Mouse (Mus musculus) midbrain, embryonic 14.5 days (tissue): ENCODE measurements at regions not wholly inside any gene's neighbourhood (a gene's known extent, or its start where the extent isn't known, plus 50 kb on each side); places are given as distances from the start of the nearest gene placed in this dataset. TPM values are rescaled to one million over a fixed set of nuclear protein-coding genes. Genes with fewer than 3 reads are reported as not detected.

Experiments used
- ATAC-seq: fragments of 200-750 bp; cut with Nextera tagmentation; 2 replicates; pipeline ENCODE4 v1.8.0; 2017; ENCODE audit warnings: moderate number of reproducible peaks, moderate library complexity; ENCODE audit not compliant: low FRiP score, low TSS enrichment
- DNase-seq: peaks from one replicate; pipeline ENCODE4 v3.0.0-alpha.2; 2015
- H3K27ac ChIP-seq: fragments of 300-500 bp; sonication (generic); replicated peaks from 2 replicates; pipeline ENCODE4 v1.5.1; 2014; ENCODE audit warnings: mild to moderate bottlenecking, low read depth, low read length, moderate library complexity
- H3K27me3 ChIP-seq: fragments of 300-500 bp; sonication (generic); 2 replicates; pipeline ENCODE4 v1.6.1; 2014; ENCODE audit warnings: low read length, control low read depth, mixed read lengths; ENCODE audit not compliant: control insufficient read depth, insufficient read depth
- H3K36me3 ChIP-seq: fragments of 300-500 bp; sonication (generic); 2 replicates; pipeline ENCODE4 v1.6.1; 2014; ENCODE audit warnings: low read length, control low read depth; ENCODE audit not compliant: control insufficient read depth, insufficient read depth
- H3K4me1 ChIP-seq: fragments of 300-500 bp; sonication (generic); 2 replicates; pipeline ENCODE4 v1.6.1; 2014; ENCODE audit warnings: mild to moderate bottlenecking, antibody characterized with exemption, low read length, control low read depth; ENCODE audit not compliant: control insufficient read depth, insufficient read depth
- H3K4me2 ChIP-seq: fragments of 300-500 bp; sonication (generic); 2 replicates; pipeline ENCODE4 v1.6.1; 2014; ENCODE audit warnings: mild to moderate bottlenecking, low read length, moderate library complexity
- H3K4me3 ChIP-seq: fragments of 300-500 bp; sonication (generic); replicated peaks from 2 replicates; pipeline ENCODE4 v1.5.1; 2014; ENCODE audit warnings: low read depth, low read length
- H3K9ac ChIP-seq: fragments of 300-500 bp; sonication (generic); replicated peaks from 2 replicates; pipeline ENCODE4 v1.6.1; 2014; ENCODE audit warnings: mild to moderate bottlenecking, low read length, moderate library complexity
- H3K9me3 ChIP-seq: fragments of 300-500 bp; sonication (generic); 2 replicates; pipeline ENCODE4 v1.6.1; 2016; ENCODE audit warnings: low read length, control low read depth, mixed read lengths; ENCODE audit not compliant: control insufficient read depth
- WGBS: fragments of 180-500 bp; shearing (Covaris S2); extraction: QIAGEN DNeasy Blood & Tissue Kit; methylation state at CpG from one replicate; pipeline ENCODE4 v1.1.7; 2014; 5-methylcytosine and 5-hydroxymethylcytosine counted together
- microRNA-seq: library from miRNA; unstranded; fragments of <30 nt; microRNA quantifications from one replicate; pipeline ENCODE4, GENCODE M21; 2016

- ATAC-seq (no peak), DNase-seq (no peak)
- Histone ChIP-seq H3K27ac (no peak overlapping the region), H3K9me3 (no peaks in the 10 kb centered on the region), H3K4me3 (no peak overlapping the region), H3K36me3 (no peaks in the 10 kb centered on the region), H3K4me1 (no peaks in the 10 kb centered on the region), H3K4me2 (no peak overlapping the region), H3K9ac (no peak overlapping the region), H3K27me3 (no peaks in the 10 kb centered on the region)
- WGBS = 85% methylated on average over 2 of the region's 2 CpGs
These were observed 1206.1 kb downstream of the A830018L16Rik start for GRCm38 (mm10) chr1:12619981-12620380.

- H3K9ac ChIP-seq = no peak overlapping the region
- no peaks in the 10 kb centered on the region for H3K27me3 ChIP-seq
- H3K9me3 ChIP-seq = no peaks in the 10 kb centered on the region
- no peak overlapping the region for H3K4me2 ChIP-seq
- no peak for DNase-seq
- no peak overlapping the region for H3K27ac ChIP-seq
- H3K4me1 ChIP-seq = no peaks in the 10 kb centered on the region
- no peaks in the 10 kb centered on the region for H3K36me3 ChIP-seq
- 89% methylated on average over 6 of the region's 6 CpGs for WGBS
- H3K4me3 ChIP-seq = no peak overlapping the region
- no peak for ATAC-seq
These were observed 1206.9 kb downstream of the A830018L16Rik start for GRCm38 (mm10) chr1:12620825-12621224.

GRCm38 (mm10) chr1:12623158-12623557 lies 1209.3 kb downstream of the A830018L16Rik start:
- Histone ChIP-seq H3K27me3 (no peaks in the 10 kb centered on the region), H3K9me3 (no peaks in the 10 kb centered on the region), H3K27ac (no peak overlapping the region), H3K4me3 (no peak overlapping the region), H3K9ac (no peak overlapping the region), H3K36me3 (no peaks in the 10 kb centered on the region), H3K4me1 (no peaks in the 10 kb centered on the region), H3K4me2 (no peak overlapping the region)
- 92% methylated on average over 4 of the region's 4 CpGs for WGBS
- ATAC-seq (no peak), DNase-seq (no peak)

- no peak overlapping the region for H3K4me2 ChIP-seq
- DNase-seq = no peak
- 89% methylated on average over 3 of the region's 3 CpGs for WGBS
- no peaks in the 10 kb centered on the region for H3K9me3 ChIP-seq
- H3K36me3 ChIP-seq = no peaks in the 10 kb centered on the region
- no peak overlapping the region for H3K9ac ChIP-seq
- peaks cover 10% of the 10 kb centered on the region for H3K4me1 ChIP-seq
- ATAC-seq = no peak
- no peak overlapping the region for H3K27ac ChIP-seq
- peaks cover 4% of the 10 kb centered on the region; the same call in 1 of the 2 replicates for H3K27me3 ChIP-seq
- no peak overlapping the region for H3K4me3 ChIP-seq
These were observed 1219.1 kb downstream of the A830018L16Rik start for GRCm38 (mm10) chr1:12633049-12633448.

- Histone ChIP-seq H3K27ac (no peak overlapping the region), H3K4me3 (no peak overlapping the region), H3K9me3 (no peaks in the 10 kb centered on the region), H3K4me2 (peak overlapping the region; percentile 20; the same call in 1 of the 2 replicates), H3K27me3 (peaks cover 15% of the 10 kb centered on the region; the same call in 1 of the 2 replicates), H3K4me1 (peaks cover 10% of the 10 kb centered on the region), H3K9ac (no peak overlapping the region), H3K36me3 (no peaks in the 10 kb centered on the region)
- 13% methylated on average over 9 of the region's 9 CpGs for WGBS
- ATAC-seq (peak; percentile 81), DNase-seq (peak; percentile 73)
These were observed 1222.6 kb downstream of the A830018L16Rik start for GRCm38 (mm10) chr1:12636326-12637147.

- Histone ChIP-seq H3K4me1 (peaks cover 10% of the 10 kb centered on the region), H3K9ac (no peak overlapping the region), H3K4me3 (no peak overlapping the region), H3K36me3 (no peaks in the 10 kb centered on the region), H3K9me3 (no peaks in the 10 kb centered on the region), H3K4me2 (no peak overlapping the region), H3K27me3 (peaks cover 12% of the 10 kb centered on the region; the same call in 1 of the 2 replicates), H3K27ac (no peak overlapping the region)
- ATAC-seq (no peak), DNase-seq (peak; percentile 44)
- WGBS = 66% methylated on average over 4 of the region's 4 CpGs
These were observed 1227.1 kb downstream of the A830018L16Rik start for GRCm38 (mm10) chr1:12640983-12641382.

Small RNA genes in the stretch of these regions (microRNA-seq; reads per million reads assigned to microRNA genes)
- not detected for gene Mir6341
